Mouse (Mus musculus): ENCODE data around the gene P2rx7.

P2rx7 gene

GRCm38 (mm10) chr5:122643701-122644100 lies at the start of gene P2rx7:
Gene P2rx7 (plus strand): TSS chr5:122643911.
- in situ Hi-C loops (cut with MboI, MseI): no loop called here

- in situ Hi-C loops (cut with MboI, MseI): no loop called here
Measured at GRCm38 (mm10) chr5:122595470-122595869, 48.2 kb upstream of the P2rx7 start.

GRCm38 (mm10) chr5:122602233-122602632 lies 41.5 kb upstream of the P2rx7 start:
- in situ Hi-C loops (cut with MboI, MseI): no loop called here

- in situ Hi-C loops (cut with MboI, MseI): no loop called here
Measured at GRCm38 (mm10) chr5:122604894-122605293, 38.8 kb upstream of the P2rx7 start.

- in situ Hi-C loops (cut with MboI, MseI): no loop called here
Measured at GRCm38 (mm10) chr5:122611651-122612050, 32.1 kb upstream of the P2rx7 start.

- in situ Hi-C loops (cut with MboI, MseI): no loop called here
Measured at GRCm38 (mm10) chr5:122613908-122614732, 29.6 kb upstream of the P2rx7 start, which contains the start of gene Ift81. Gene Ift81 (minus strand): TSS chr5:122614518.

- in situ Hi-C loops (cut with MboI, MseI): no loop called here
Measured at GRCm38 (mm10) chr5:122617718-122618117, 26.0 kb upstream of the P2rx7 start.

- in situ Hi-C loops (cut with MboI, MseI): loop anchor here in 1 of 2 experiments (5.0 kb wide), 2 partner anchors 37 to 207 kb away; no protein-coding TSS in a partner anchor
Measured at GRCm38 (mm10) chr5:122619686-122620296, 23.9 kb upstream of the P2rx7 start.

GRCm38 (mm10) chr5:122621376-122621886 lies 22.3 kb upstream of the P2rx7 start:
- in situ Hi-C loops (cut with MboI, MseI): loop anchor here in 1 of 2 experiments (5.0 kb wide), 2 partner anchors 39 to 209 kb away; no protein-coding TSS in a partner anchor

GRCm38 (mm10) chr5:122622526-122622925 lies 21.2 kb upstream of the P2rx7 start:
- in situ Hi-C loops (cut with MboI, MseI): loop anchor here in 1 of 2 experiments (5.0 kb wide), 2 partner anchors 40 to 210 kb away; no protein-coding TSS in a partner anchor

- in situ Hi-C loops (cut with MboI, MseI): loop anchor here in 1 of 2 experiments (5.0 kb wide), 2 partner anchors 42 to 212 kb away; no protein-coding TSS in a partner anchor
Measured at GRCm38 (mm10) chr5:122623861-122624260, 19.9 kb upstream of the P2rx7 start.

- in situ Hi-C loops (cut with MboI, MseI): loop anchor here (5.0 kb wide), 5 partner anchors 43 to 223 kb away; no protein-coding TSS in a partner anchor
Measured at GRCm38 (mm10) chr5:122624952-122625479, 18.7 kb upstream of the P2rx7 start.

GRCm38 (mm10) chr5:122625565-122626252 lies 18.0 kb upstream of the P2rx7 start:
- in situ Hi-C loops (cut with MboI, MseI): loop anchor here (5.0 kb wide), 3 partner anchors 118 to 223 kb away; no protein-coding TSS in a partner anchor

GRCm38 (mm10) chr5:122627243-122627642 lies 16.5 kb upstream of the P2rx7 start:
- in situ Hi-C loops (cut with MboI, MseI): loop anchor here (5.0 kb wide), 3 partner anchors 120 to 225 kb away; no protein-coding TSS in a partner anchor

- in situ Hi-C loops (cut with MboI, MseI): no loop called here
Measured at GRCm38 (mm10) chr5:122635228-122635627, 8.5 kb upstream of the P2rx7 start.

GRCm38 (mm10) chr5:122636308-122636707 lies 7.4 kb upstream of the P2rx7 start:
- in situ Hi-C loops (cut with MboI, MseI): no loop called here

- in situ Hi-C loops (cut with MboI, MseI): no loop called here
Measured at GRCm38 (mm10) chr5:122636958-122637357, 6.8 kb upstream of the P2rx7 start.

- in situ Hi-C loops (cut with MboI, MseI): no loop called here
Measured at GRCm38 (mm10) chr5:122638296-122638695, 5.4 kb upstream of the P2rx7 start.

GRCm38 (mm10) chr5:122639517-122639916 lies 4.2 kb upstream of the P2rx7 start:
- in situ Hi-C loops (cut with MboI, MseI): no loop called here

- in situ Hi-C loops (cut with MboI, MseI): no loop called here
Measured at GRCm38 (mm10) chr5:122639986-122640385, 3.7 kb upstream of the P2rx7 start.

- in situ Hi-C loops (cut with MboI, MseI): no loop called here
Measured at GRCm38 (mm10) chr5:122644111-122644607, 448 bp downstream of the P2rx7 start.
